Mouse (Mus musculus): ENCODE results near the gene Fndc1. TPM values are rescaled to one million over a fixed set of nuclear protein-coding genes. Genes with fewer than 3 reads are reported as not detected.

The Fndc1 gene
- polyA plus RNA-seq, 1 experiment from 2014 or later: 0.64 TPM

DNA sequence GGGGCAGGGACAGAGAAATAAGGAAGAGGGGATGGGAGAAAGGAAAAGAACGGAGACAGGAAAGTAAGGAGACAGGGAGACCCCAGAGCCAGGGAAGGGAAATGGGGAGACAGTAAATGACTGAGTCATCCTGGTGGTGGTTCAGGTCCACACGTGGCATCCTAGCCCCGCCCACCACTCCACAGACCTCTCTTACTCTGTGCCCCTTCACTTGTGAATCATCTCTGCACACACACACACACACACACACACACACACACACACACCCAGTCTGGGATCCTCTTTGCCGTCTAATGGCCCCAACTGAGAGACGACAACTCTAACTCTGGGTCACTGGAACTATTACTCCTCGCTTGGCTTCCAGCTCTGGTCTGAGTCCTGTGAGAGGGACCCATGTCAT, 30.6 kb upstream of the Fndc1 start:
- no peak for DNase-seq (ENCODE audit: extremely low spot score, low spot score)
- Histone ChIP-seq H3K27me3 (ENCODE audit: poor library complexity, severe bottlenecking) (no peaks in the 10 kb centered on the region), H3K4me1 (peaks cover 16% of the 10 kb centered on the region; the same call in 1 of the 2 replicates), H3K27ac (no peak overlapping the region), H3K4me3 (no peak overlapping the region), H3K36me3 (replicated peaks) (no peaks in the 10 kb centered on the region), H3K9me3 (0 out of 2 replicates have a peak, but pooled peaks cover 4% of the 10 kb centered on the region)
- WGBS: 91% methylated on average over 6 of the region's 6 CpGs

GRCm38 (mm10) chr17:7855851-7856250, 28.7 kb upstream of the Fndc1 start:
- H3K4me1 ChIP-seq: peaks cover 25% of the 10 kb centered on the region; the same call in 1 of the 2 replicates
- no peak for DNase-seq (ENCODE audit: extremely low spot score, low spot score)
- no peaks in the 10 kb centered on the region for H3K36me3 ChIP-seq (replicated peaks)
- 83% methylated on average over 8 of the region's 8 CpGs for WGBS
- no peak overlapping the region for H3K4me3 ChIP-seq
- H3K27ac ChIP-seq: no peak overlapping the region
- no peaks in the 10 kb centered on the region for H3K27me3 ChIP-seq (ENCODE audit: poor library complexity, severe bottlenecking)
- 0 out of 2 replicates have a peak, but pooled peaks cover 4% of the 10 kb centered on the region for H3K9me3 ChIP-seq

- no peak for DNase-seq (ENCODE audit: extremely low spot score, low spot score)
- WGBS: 66% methylated on average over 4 of the region's 4 CpGs
- peaks cover 16% of the 10 kb centered on the region; the same call in 1 of the 2 replicates for H3K4me1 ChIP-seq
These were observed 24.9 kb upstream of the Fndc1 start for GRCm38 (mm10) chr17:7851979-7852378.

DNA sequence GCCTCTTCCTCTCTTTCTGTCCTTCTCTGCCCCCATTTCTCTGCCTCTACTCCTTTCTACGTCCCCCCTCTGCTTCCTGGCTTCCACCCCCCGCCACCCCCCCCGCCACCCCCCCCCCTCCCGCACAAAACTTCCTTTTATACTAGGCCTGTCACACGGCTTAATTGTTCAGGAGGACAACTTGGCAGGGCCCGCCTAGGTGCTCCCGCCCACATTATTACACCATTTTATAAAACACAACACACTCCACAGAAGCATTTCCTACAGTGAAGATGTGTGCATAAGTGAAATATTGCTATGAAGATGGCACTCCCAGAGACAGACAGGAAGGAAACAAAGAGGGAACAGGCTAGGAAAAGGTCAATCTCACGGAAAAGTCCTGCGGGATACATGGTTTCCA, 24.4 kb upstream of the Fndc1 start:
- WGBS: 82% methylated on average over 9 of the region's 9 CpGs
- Histone ChIP-seq H3K4me1 (peaks cover 11% of the 10 kb centered on the region; the same call in 1 of the 2 replicates), H3K4me3 (no peak overlapping the region), H3K9me3 (0 out of 2 replicates have a peak, but pooled peaks cover 4% of the 10 kb centered on the region), H3K27ac (no peak overlapping the region), H3K36me3 (replicated peaks) (no peaks in the 10 kb centered on the region), H3K27me3 (ENCODE audit: poor library complexity, severe bottlenecking) (no peaks in the 10 kb centered on the region)
- no peak for DNase-seq (ENCODE audit: extremely low spot score, low spot score)

More at GRCm38 (mm10) chr17:7851979-7852378, 24.9 kb upstream of the Fndc1 start:
- Histone ChIP-seq H3K36me3 (replicated peaks) (no peaks in the 10 kb centered on the region), H3K9me3 (0 out of 2 replicates have a peak, but pooled peaks cover 4% of the 10 kb centered on the region), H3K4me3 (no peak overlapping the region), H3K27me3 (ENCODE audit: poor library complexity, severe bottlenecking) (no peaks in the 10 kb centered on the region), H3K27ac (no peak overlapping the region)

- Histone ChIP-seq H3K27ac (no peak overlapping the region), H3K9me3 (0 out of 2 replicates have a peak, but pooled peaks cover 4% of the 10 kb centered on the region), H3K4me3 (no peak overlapping the region), H3K4me1 (peaks cover 11% of the 10 kb centered on the region; the same call in 1 of the 2 replicates), H3K27me3 (ENCODE audit: poor library complexity, severe bottlenecking) (no peaks in the 10 kb centered on the region), H3K36me3 (replicated peaks) (no peaks in the 10 kb centered on the region)
- WGBS: 71% methylated on average over 6 of the region's 6 CpGs
- DNase-seq (ENCODE audit: extremely low spot score, low spot score): no peak
These were observed 23.1 kb upstream of the Fndc1 start for GRCm38 (mm10) chr17:7850246-7850645.

DNA sequence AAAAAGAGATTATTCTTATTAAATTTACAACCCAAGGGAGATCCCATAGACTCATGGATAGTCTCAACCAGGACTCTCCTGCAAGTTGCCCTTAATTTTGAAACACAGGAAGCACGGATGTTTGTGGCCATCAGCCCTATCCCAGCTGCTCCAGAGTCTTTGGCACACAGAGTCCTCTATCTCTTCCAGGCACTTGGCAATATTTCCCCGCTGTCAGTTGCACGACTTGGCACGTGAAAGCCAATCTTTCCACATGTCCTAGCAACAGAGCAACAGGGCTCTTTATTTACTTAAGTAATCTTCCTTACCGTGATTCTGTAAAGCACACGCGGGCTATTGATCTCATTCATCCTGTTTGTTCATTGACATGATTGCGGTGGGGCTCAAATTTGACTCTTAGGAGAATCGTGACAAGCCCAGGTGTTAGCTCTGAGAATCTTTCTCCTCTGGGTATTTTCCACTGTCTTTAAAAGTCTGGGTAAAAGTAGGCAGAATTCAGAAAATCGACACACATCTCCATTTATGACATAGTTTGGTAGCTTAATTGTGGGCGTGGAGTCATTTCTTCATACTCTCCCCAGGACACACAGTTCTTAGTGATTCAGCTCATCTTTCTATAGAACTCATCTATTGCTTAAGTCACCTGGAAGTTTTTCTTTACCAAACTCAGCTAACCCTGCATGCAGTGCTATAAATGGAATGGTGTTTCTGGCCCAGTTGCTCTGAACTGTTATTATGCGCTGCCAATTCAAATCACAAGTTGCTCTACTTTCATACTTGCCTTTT, 13.6 kb upstream of the Fndc1 start:
- DNase-seq (ENCODE audit: extremely low spot score, low spot score): no peak
- H3K27ac ChIP-seq: no peak overlapping the region
- 91% methylated on average over 12 of the region's 12 CpGs for WGBS

DNA sequence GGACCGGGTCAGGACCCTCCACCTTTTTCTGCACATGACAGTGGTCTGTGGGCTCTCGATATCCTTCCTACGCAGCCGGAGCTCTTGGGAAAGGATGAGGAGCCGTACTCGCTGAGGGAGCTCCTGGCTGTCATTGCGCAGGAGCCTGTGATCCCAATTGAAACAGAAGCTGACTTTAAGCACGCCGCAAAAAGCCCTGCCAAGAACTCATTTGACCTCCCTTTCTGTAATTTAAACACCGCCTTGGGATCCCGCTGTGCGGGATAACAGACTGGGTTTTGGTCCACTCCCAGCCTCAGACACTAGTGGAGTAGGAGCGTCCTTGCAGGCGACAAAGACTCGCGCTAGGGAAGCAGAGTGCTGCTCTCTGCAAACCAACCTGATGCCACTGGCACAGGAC, 484 bp upstream of the Fndc1 start:
- peak; percentile 25 for DNase-seq (ENCODE audit: extremely low spot score, low spot score)
- H3K36me3 ChIP-seq (replicated peaks): no peaks in the 10 kb centered on the region
- no peaks in the 10 kb centered on the region for H3K9me3 ChIP-seq
- WGBS: 12% methylated on average over 16 of the region's 16 CpGs
- peak overlapping the region; percentile 69 for H3K4me3 ChIP-seq
- H3K27ac ChIP-seq: no peak overlapping the region
- H3K27me3 ChIP-seq (ENCODE audit: poor library complexity, severe bottlenecking): peaks cover 57% of the 10 kb centered on the region
- peaks cover 14% of the 10 kb centered on the region for H3K4me1 ChIP-seq

More for the DNA sequence above, 13.6 kb upstream of the Fndc1 start:
- Histone ChIP-seq H3K4me3 (no peak overlapping the region), H3K27me3 (ENCODE audit: poor library complexity, severe bottlenecking) (no peaks in the 10 kb centered on the region), H3K36me3 (replicated peaks) (no peaks in the 10 kb centered on the region), H3K4me1 (no peaks in the 10 kb centered on the region), H3K9me3 (no peaks in the 10 kb centered on the region)

- no peaks in the 10 kb centered on the region for H3K9me3 ChIP-seq
- no peak overlapping the region for H3K27ac ChIP-seq
- 72% methylated on average over 9 of the region's 9 CpGs for WGBS
- H3K36me3 ChIP-seq (replicated peaks): no peaks in the 10 kb centered on the region
- no peak for DNase-seq (ENCODE audit: extremely low spot score, low spot score)
- peaks cover 14% of the 10 kb centered on the region for H3K4me1 ChIP-seq
- H3K4me3 ChIP-seq: no peak overlapping the region
- peaks cover 61% of the 10 kb centered on the region for H3K27me3 ChIP-seq (ENCODE audit: poor library complexity, severe bottlenecking)
These were observed 1.7 kb downstream of the Fndc1 start for GRCm38 (mm10) chr17:7825416-7825815.

GRCm38 (mm10) chr17:7821553-7822186, 5.4 kb downstream of the Fndc1 start:
- WGBS: 34% methylated on average over 17 of the region's 17 CpGs
- no peaks in the 10 kb centered on the region for H3K36me3 ChIP-seq (replicated peaks)
- H3K27ac ChIP-seq: no peak overlapping the region
- DNase-seq (ENCODE audit: extremely low spot score, low spot score): peak; percentile 36
- H3K9me3 ChIP-seq: no peaks in the 10 kb centered on the region
- no peak overlapping the region for H3K4me3 ChIP-seq
- H3K27me3 ChIP-seq (ENCODE audit: poor library complexity, severe bottlenecking): peaks cover 29% of the 10 kb centered on the region
- peaks cover 2% of the 10 kb centered on the region for H3K4me1 ChIP-seq

DNA sequence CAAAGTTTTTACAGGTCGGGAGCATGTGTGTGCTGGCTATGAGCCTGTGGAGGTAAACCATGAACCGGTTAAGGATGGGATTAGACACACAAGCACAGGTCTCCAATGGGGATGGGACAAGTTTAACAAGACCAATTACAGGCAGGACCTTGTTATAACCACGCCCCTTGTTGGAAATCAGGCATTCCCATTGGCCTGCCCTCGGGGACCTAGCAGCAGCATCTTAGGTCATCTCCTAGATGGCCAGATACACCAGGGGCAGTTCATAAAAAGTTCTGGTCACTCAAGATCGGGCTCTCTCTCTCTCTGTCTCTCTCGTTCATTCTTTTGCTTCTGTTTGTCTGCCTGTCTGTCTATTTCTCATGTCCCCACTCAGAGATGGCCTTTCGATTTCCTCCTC, 6.9 kb downstream of the Fndc1 start:
- Histone ChIP-seq H3K27ac (no peak overlapping the region), H3K27me3 (ENCODE audit: poor library complexity, severe bottlenecking) (peaks cover 14% of the 10 kb centered on the region), H3K9me3 (no peaks in the 10 kb centered on the region), H3K4me3 (no peak overlapping the region), H3K4me1 (no peaks in the 10 kb centered on the region), H3K36me3 (replicated peaks) (no peaks in the 10 kb centered on the region)
- 86% methylated on average over 7 of the region's 7 CpGs for WGBS
- no peak for DNase-seq (ENCODE audit: extremely low spot score, low spot score)

GRCm38 (mm10) chr17:7816602-7817001, 10.5 kb downstream of the Fndc1 start:
- Histone ChIP-seq H3K36me3 (replicated peaks) (no peaks in the 10 kb centered on the region), H3K9me3 (no peaks in the 10 kb centered on the region), H3K4me1 (no peaks in the 10 kb centered on the region), H3K4me3 (no peak overlapping the region), H3K27me3 (ENCODE audit: poor library complexity, severe bottlenecking) (no peaks in the 10 kb centered on the region), H3K27ac (no peak overlapping the region)
- DNase-seq (ENCODE audit: extremely low spot score, low spot score): no peak
- WGBS: 90% methylated on average over 2 of the region's 2 CpGs

- Histone ChIP-seq H3K4me3 (no peak overlapping the region), H3K4me1 (no peaks in the 10 kb centered on the region), H3K36me3 (replicated peaks) (no peaks in the 10 kb centered on the region), H3K27ac (no peak overlapping the region), H3K9me3 (no peaks in the 10 kb centered on the region), H3K27me3 (ENCODE audit: poor library complexity, severe bottlenecking) (no peaks in the 10 kb centered on the region)
- no peak for DNase-seq (ENCODE audit: extremely low spot score, low spot score)
- 59% methylated on average over 3 of the region's 3 CpGs for WGBS
These were observed 12.7 kb downstream of the Fndc1 start for GRCm38 (mm10) chr17:7814433-7814832.

DNA sequence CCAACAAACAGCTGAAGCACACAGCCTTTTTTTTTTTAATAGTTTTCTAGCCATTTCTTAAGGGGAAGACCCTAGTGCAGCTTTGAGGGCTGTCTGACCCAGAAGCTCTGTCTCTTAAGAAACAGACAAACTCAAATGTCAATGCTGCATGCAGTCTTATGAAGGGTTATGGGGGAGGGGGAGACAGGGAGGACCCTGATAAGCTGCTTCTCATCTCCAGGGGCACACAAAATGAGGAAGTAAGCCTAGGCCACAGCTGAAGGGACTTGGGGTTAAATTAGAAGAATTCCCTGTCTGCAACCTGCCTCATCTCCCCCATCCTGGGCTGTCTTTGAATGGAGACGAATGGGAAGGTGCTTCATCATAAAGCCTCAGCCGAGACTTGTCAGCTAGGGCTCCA, 19.1 kb downstream of the Fndc1 start:
- Histone ChIP-seq H3K4me1 (no peaks in the 10 kb centered on the region), H3K4me3 (no peak overlapping the region), H3K27ac (no peak overlapping the region), H3K36me3 (replicated peaks) (no peaks in the 10 kb centered on the region), H3K9me3 (no peaks in the 10 kb centered on the region), H3K27me3 (ENCODE audit: poor library complexity, severe bottlenecking) (no peaks in the 10 kb centered on the region)
- DNase-seq (ENCODE audit: extremely low spot score, low spot score): no peak
- WGBS: 94% methylated on average over 2 of the region's 2 CpGs
